Mouse (Mus musculus) cerebral cortex, adult 2 months (tissue): ENCODE data around the gene Prkab2.

Source experiments
- WGBS: fragments of 180-500 bp; shearing (Covaris S2); methylation state at CpG from one replicate; pipeline ENCODE4 v1.1.7; 2018; 5-methylcytosine and 5-hydroxymethylcytosine counted together

The Prkab2 gene

GRCm38 (mm10) chr3:97649469-97649868, 8.5 kb upstream of the Prkab2 start:
- WGBS: 66% methylated on average over 6 of the region's 6 CpGs

DNA sequence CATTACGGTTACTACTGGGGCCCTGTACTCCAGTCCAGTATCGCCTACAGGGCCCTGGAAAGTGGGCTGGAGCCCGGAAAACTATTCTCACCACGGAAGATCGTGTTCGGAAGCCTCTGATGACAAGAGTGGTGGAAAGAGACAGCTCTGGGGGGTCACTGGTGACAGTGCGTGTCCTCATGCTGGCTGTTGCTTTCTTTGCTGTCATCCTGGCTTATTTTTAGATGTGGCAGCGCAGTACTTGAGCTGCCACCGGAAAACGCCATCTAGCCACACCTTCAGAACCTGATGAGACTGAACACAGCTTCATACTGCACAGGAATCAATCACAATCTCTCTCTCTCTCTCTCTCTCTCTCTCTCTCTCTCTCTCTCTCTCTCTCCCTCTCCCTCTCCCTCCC, 6.4 kb upstream of the Prkab2 start:
- 83% methylated on average over 10 of the region's 10 CpGs for WGBS

- 94% methylated on average over 5 of the region's 5 CpGs for WGBS
Measured at GRCm38 (mm10) chr3:97653781-97654180, 4.2 kb upstream of the Prkab2 start.

DNA sequence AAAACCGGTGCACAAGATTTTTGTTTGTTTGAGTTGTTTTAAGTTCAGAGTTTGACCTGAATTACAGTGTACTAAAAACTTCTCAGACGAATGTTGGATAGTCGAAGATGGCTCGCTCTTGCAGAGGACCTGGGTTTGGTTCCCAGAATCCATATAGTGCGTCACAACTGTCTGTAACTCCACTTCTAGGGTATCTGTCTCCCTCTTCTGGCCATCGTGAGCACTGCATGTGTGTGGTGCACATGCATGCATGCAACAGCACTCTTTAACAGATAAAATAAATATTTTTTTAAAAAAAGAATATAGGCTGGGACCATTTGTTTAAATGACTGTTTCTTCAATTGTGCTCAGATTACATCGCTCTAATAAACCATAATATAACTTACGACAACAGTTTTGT, 3.1 kb upstream of the Prkab2 start:
- WGBS: 87% methylated on average over 8 of the region's 8 CpGs

- under 1% methylated on average over 48 of the region's 50 CpGs for WGBS
Measured at GRCm38 (mm10) chr3:97658426-97659193, 617 bp downstream of the Prkab2 start.

DNA sequence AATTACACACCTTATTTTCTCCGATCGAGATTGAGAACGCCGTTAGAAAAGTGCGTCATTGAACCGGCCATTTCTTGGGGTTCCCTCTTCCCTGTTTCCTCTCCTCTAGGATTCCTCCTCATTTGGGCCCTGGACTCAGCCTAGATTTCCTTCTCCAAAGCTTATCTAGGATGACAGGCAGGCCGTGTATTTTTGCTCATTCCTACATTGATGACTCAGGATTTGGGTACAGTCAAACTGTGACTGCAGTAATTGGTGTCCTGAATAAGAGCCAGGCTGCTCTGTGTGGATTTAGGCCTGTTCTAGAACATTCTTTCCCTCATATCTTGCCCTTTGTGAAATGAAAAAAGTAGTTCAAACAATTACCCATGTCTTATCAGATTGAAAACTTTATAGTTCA, 1.8 kb downstream of the Prkab2 start:
- WGBS: 74% methylated on average over 7 of the region's 7 CpGs

DNA sequence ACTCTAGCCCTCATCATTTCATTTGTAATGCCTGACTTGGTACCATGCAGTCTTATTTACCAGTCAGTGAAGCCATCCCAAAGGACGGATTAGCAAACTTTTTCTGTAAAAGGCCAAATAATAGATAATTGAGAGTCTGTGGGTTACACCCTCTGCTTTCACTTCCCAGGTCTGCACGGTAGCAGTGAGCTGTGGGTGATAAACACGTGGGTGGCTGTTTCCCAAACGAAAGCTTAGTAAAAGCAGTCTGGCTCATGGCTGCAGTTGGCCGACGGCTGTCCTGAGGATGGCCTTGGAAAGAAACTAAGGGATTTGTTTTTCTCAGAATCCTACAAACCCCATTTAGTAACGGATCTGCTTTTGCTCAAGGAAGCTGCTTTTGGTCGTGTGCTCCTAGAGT, 3.2 kb downstream of the Prkab2 start:
- 35% methylated on average over 8 of the region's 8 CpGs for WGBS

DNA sequence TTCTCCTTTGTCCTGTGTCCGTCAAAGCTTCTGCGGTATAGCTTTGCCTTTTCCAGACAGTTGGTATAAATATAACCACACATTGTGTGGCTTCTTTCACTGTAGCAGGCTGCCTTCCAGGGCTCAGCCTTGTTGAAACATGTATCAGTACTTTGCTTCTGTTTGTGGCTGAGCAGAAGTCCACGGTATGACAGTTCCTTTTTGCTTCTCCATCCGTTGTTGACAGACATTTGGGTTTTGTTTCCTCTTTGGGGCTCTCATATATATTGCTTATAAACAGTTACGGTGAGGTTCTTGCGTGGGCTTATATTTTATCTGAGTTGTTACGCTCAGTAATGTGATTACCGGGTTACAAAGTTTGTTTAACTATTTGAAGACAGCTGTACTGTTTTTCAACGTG, 7.5 kb downstream of the Prkab2 start:
- WGBS: 72% methylated on average over 9 of the region's 9 CpGs

- 78% methylated on average over 8 of the region's 8 CpGs for WGBS
Measured at GRCm38 (mm10) chr3:97666154-97666553, 8.2 kb downstream of the Prkab2 start.

DNA sequence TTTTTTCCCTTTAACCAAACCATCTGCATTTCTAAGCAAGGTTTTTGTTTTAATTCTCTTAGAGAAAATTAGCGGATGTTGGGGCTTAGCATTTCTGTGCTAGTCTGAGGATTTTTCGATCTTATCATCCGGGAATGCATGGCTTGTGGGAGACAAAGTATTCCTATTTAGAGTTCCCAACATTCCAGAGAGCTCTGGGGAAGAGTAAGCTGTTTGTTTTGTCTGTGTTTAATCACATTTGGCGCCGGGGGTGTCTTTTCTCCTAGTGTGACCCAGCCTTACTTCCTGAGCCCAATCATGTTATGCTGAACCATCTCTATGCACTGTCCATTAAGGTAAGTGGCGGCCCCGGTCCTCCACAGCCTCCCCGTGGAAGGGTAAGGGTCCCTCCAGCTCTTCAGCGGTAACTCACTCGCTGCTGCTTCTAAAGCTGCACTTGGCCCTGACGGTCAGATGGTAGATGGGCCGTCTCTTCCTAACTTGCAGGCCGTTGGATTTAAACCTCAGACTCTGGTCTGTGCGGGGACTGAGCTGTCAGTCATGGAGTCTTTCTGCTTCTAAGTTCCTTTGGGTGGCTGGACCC, 9.2 kb downstream of the Prkab2 start:
- WGBS: 83% methylated on average over 14 of the region's 14 CpGs

DNA sequence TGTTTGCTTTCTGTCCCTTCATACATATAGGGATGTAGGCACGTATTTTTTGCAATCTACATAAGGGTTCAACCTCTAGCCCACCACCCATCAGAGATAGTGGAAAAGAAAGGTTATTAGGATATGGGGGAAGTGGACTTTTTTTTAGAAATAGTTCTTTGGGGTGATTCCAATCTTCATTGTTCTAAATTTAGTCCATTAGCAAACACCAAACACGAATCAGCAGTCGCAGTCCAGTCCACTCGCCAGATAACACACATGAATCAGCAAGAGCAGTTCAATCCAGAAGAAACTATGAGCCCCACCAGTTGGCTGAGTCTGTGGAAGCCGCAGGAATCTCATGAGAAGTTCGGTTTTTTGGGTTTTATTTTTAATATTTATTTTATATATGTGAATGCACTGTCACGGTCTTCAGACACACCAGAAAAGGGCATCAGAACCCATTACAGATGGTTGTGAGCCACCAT, 16.7 kb downstream of the Prkab2 start, which contains the start of gene Gm17651:
Gm17651 (minus strand) TSS at position 51 of the 467 bp plus-strand sequence.
- WGBS: 84% methylated on average over 7 of the region's 7 CpGs

GRCm38 (mm10) chr3:97676126-97676525, 18.1 kb downstream of the Prkab2 start:
- 94% methylated on average over 3 of the region's 3 CpGs for WGBS

DNA sequence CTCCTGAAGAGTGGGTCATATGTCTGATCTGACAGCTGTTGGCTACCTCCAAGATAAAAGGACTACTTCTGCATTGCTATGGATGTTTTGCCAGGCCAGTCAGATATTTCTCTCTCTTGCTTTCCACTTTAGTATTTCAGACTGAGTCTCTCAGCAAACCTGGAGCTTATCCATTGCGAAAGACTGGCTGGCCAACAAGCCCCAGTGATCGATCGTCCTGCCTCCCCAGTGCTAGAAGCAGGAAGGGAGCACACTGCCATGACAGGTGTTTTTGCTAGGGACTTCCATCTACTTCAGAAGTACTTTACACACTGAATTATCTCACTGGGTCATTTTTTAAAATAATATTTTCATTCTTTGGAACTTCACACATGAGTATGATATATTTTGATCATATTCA, 20.4 kb downstream of the Prkab2 start:
- 87% methylated on average over 3 of the region's 3 CpGs for WGBS

DNA sequence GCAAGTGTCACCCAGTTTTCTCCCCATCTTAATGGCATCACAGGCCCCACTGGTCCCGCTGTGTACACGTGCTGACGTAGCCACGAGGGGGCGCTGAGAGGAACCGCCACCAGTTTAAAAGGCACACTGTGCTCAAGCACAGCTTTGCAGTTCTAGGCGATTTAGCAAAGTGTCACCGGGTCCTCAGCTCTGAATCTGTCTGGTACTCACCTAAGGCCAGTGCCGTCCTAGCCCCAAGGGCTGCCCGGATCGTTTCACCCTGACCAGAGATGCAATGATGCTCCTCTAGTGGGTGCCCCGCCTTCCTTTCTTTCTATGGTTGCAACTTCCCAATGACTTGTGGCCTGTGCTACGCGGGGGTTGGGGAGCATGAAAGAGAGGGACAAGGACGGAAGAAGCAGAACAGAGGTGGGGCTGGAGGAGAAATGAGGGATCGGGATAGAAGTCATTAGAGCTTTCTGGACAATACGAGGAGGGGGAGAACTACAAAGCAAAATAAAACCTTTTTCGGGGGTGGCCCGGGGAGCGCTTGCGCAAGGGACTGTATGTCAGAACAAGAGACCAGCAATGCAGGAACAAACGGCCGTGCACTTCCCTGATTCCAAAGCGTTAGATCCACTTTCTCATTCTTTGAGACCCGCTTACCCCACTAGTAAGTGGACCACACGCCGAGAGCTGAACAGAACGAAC, 22.8 kb downstream of the Prkab2 start:
- WGBS: 8% methylated on average over 28 of the region's 28 CpGs

GRCm38 (mm10) chr3:97681321-97682158, 23.5 kb downstream of the Prkab2 start:
- 5% methylated on average over 33 of the region's 33 CpGs for WGBS

DNA sequence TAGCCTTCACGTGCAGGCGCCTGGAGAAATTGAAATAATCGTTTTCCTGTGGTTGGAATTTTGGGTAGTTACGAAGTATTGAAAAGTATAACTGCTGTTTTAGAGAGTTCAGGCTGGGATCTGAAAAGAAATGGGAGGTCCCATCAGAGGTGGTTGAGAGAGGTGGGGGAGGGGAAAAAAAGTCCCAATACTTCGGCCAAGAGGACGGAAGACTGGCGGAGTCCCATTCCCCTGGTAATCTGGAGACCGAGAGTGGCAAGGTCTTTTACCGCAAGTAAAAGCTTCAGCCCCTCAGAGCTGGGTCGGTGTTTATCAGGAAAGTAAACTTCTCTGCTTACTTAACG, 24.1 kb downstream of the Prkab2 start:
- 8% methylated on average over 11 of the region's 11 CpGs for WGBS

- 41% methylated on average over 5 of the region's 5 CpGs for WGBS
Measured at GRCm38 (mm10) chr3:97682576-97682975, 24.6 kb downstream of the Prkab2 start.

DNA sequence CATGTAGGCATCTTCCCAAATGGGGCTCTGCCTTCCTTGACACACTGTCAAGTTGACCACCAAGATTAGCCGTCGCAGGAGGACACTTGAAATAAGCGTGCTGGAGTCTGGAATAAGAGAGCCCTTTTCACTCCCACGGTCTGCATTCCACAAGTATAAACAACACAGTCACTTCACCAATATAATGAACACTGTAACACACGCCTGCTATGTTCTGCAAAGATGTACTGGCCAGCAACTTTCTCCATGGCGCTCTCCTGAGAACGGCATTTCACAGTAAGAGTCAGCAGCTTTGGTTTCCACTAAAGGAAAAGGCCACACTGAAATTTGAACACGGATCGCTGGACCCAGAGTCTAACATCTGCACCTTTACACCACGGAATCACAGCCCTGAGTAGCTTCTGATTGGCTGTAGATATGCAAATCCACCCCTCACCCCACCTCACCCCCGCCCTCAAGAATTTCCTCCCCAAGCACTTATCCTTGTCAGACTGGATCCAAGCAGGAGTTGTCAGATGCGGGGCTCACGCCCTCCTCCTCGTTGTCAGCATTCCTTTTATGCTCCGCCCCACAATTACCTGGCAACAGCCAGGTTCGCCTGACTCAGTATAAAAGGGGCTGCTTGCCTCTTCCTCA, 25.7 kb downstream of the Prkab2 start:
- 19% methylated on average over 16 of the region's 16 CpGs for WGBS

DNA sequence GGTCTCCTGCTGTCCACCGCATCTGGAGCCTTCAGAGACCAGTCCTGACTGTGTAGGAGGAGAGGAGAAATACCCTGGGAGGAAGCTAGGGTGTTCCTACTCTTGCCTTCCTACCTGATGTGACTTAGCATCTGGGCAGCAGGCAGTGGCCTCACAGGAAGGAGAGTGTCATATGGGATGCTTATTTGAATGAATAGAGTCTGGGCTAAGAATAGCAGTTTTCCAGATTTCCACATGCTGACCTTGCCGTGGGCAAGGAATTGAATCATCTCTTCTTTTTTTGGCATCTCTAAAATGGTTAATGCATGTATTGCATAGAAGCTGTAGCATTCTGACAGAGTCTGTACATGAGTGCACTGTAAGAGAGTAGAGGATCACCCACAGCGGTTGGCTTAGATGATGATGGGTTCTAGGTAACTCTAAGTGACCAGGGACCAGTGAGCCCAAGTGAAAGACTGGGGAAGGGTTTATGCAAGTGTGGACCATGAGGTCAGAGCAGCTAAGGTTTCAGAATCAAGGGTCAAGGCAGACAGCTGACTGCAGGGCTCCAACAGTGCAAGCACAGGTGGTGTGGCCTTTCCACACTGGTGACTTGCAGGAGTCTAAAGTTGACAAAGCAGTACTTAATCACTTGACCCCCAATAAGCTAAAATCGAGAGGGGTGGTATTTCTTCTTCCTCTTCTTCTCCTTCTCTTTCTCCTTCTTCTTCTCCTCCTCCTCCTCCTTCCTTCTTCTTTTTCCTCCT, 28.6 kb downstream of the Prkab2 start:
- WGBS: 64% methylated on average over 4 of the region's 4 CpGs

DNA sequence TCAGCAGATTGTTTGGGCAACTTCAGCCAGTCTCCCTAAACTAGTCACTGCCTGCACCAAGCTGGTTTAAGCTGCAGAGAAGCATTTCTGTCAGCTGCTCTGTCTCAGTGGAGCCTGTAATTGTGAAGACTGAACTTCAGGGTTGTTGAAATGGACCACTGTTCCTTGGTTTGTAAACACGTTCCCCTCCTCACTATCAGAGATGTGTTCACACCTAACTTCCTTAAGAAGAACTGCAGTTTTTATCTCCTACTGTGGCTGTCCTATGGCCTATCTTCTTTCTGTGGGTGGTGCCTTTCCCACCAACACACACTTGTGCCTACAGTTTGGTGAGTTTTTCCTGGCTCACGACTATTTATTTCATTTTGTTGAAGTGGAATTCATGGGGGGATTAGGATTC, 31.3 kb downstream of the Prkab2 start:
- 56% methylated on average over 2 of the region's 2 CpGs for WGBS

- 68% methylated on average over 7 of the region's 7 CpGs for WGBS
Measured at GRCm38 (mm10) chr3:97690590-97690989, 32.6 kb downstream of the Prkab2 start.
